Mouse (Mus musculus): ENCODE results near the gene Mogs. TPM values are rescaled to one million over a fixed set of nuclear protein-coding genes. Genes with fewer than 3 reads are reported as not detected.

Gene Mogs
- total and polyA plus RNA-seq, 3 experiments, result 150 to 209 TPM; not detected in 1

DNA sequence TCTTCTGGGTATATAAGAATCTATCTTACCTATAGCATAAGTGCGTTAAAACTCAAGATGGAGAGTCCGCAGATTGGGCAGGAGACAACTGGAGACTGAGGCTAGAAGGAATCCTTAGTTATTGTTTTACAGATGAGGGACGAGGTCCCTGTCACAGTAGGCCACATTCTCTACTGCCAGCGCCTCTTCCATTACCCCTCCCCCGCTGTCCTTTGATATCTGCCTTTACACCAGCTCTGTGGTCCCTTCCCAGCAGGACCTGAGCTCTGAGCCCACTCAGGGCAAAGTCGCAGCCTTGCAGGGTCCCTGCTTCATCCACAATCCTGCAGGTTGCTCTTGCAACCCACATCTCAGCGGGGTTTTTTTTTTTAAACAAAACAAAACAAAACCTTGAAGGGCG, 47.1 kb upstream of the Mogs start:
- no peaks in the 10 kb centered on the region for H3K4me1 ChIP-seq (ENCODE audit: control insufficient read depth in 1 of 2, insufficient read depth in 2 of 2, low read length in 2 of 2)

DNA sequence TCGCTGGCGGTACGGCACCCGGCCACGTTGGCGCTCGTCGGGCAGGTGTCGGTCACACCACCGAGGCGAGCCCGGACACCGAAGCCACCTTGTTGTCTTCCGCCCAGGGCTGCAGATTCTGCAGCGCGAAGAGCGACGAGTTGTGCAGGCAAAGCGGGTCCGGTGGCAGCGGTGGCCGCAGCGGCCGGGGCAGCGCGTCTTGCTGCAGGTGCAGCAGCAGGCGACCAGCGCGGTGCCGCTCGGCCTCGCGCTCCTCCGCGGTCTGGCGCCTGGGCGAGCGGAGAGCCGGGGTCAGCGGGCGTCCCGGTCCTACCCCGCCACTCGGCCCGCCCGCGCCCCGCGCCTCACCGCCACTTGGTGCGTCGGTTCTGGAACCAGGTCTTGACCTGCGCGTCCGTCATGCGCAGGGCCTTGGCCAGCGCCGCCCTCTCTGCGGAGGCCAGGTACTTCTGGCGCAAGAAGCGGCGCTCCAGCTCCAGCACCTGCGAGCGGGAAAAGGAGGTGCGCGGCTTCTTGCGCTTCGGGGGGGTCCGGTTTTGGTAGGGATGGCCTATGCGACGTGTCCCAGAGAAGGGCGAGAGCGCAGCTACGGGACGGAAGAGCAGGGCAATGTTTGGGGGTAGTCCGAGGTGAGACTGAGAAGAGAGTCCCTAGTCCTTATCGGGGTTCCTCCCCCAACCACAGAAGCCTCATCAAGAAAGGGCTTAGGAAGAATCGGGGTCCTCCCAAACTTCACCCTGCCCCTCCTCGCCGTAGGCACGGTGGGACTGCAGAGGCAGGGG, 46.4 kb upstream of the Mogs start:
- Histone ChIP-seq H3K27me3 (ENCODE audit: control insufficient read depth in 1 of 2, insufficient read depth in 2 of 2, low read length in 2 of 2) (no peaks in the 10 kb centered on the region), H3K9me3 (replicated peaks; ENCODE audit: insufficient read depth, low read length) (no peaks in the 10 kb centered on the region), H3K4me3 (ENCODE audit: control insufficient read depth in 1 of 2, insufficient read depth in 1 of 2, low read depth in 2 of 2, low read length in 2 of 2) (no peak overlapping the region), H3K4me1 (ENCODE audit: control insufficient read depth in 1 of 2, insufficient read depth in 2 of 2, low read length in 2 of 2) (no peaks in the 10 kb centered on the region), H3K27ac (ENCODE audit: control insufficient read depth, low read depth, low read length) (no peak overlapping the region), H3K9ac (ENCODE audit: control insufficient read depth, low read depth, low read length, poor library complexity, severe bottlenecking) (no peak overlapping the region), H3K79me2 (ENCODE audit: control insufficient read depth, insufficient read depth, low read length, poor library complexity) (no peaks in the 10 kb centered on the region), H3K36me3 (ENCODE audit: control insufficient read depth in 1 of 2, insufficient read depth in 2 of 2, low read length in 2 of 2) (no peaks in the 10 kb centered on the region)
- no peak for DNase-seq (ENCODE audit: low read depth, low spot score)
- no peak for TF ChIP-seq RCOR1 (IDR thresholded peaks at IDR 0.05; ENCODE audit: low read depth, low read length)
- no peak for TF ChIP-seq POLR2A (IDR thresholded peaks at IDR 0.05; ENCODE audit: control insufficient read depth in 1 of 2, insufficient read depth in 1 of 2, low read depth in 1 of 2, low read length in 2 of 2, poor library complexity in 1 of 2)
- no peak for TF ChIP-seq ZMIZ1 (IDR thresholded peaks at IDR 0.05; ENCODE audit: low read depth, low read length)
- TF ChIP-seq MEF2A (IDR thresholded peaks at IDR 0.05; ENCODE audit: extremely low read depth, insufficient replicate concordance, low read depth, low read length, poor library complexity, severe bottlenecking), result no peak
- no peak for TF ChIP-seq HCFC1 (IDR thresholded peaks at IDR 0.05; ENCODE audit: low read depth, low read length)
- TF ChIP-seq MAZ (IDR thresholded peaks at IDR 0.05; ENCODE audit: low read depth, low read length), result no peak
- no peak for TF ChIP-seq UBTF (IDR thresholded peaks at IDR 0.05; ENCODE audit: borderline replicate concordance, insufficient read depth, low read depth, low read length)

More for the DNA sequence above, 47.1 kb upstream of the Mogs start:
- Histone ChIP-seq H3K9ac (ENCODE audit: control insufficient read depth, low read depth, low read length, poor library complexity, severe bottlenecking) (no peak overlapping the region), H3K79me2 (ENCODE audit: control insufficient read depth, insufficient read depth, low read length, poor library complexity) (no peaks in the 10 kb centered on the region), H3K9me3 (replicated peaks; ENCODE audit: insufficient read depth, low read length) (no peaks in the 10 kb centered on the region), H3K27me3 (ENCODE audit: control insufficient read depth in 1 of 2, insufficient read depth in 2 of 2, low read length in 2 of 2) (no peaks in the 10 kb centered on the region), H3K36me3 (ENCODE audit: control insufficient read depth in 1 of 2, insufficient read depth in 2 of 2, low read length in 2 of 2) (no peaks in the 10 kb centered on the region), H3K27ac (ENCODE audit: control insufficient read depth, low read depth, low read length) (no peak overlapping the region), H3K4me3 (ENCODE audit: control insufficient read depth in 1 of 2, insufficient read depth in 1 of 2, low read depth in 2 of 2, low read length in 2 of 2) (no peak overlapping the region)
- DNase-seq (ENCODE audit: low read depth, low spot score), result no peak
- TF ChIP-seq SMC3 (IDR thresholded peaks at IDR 0.05; ENCODE audit: low read depth, low read length), result no peak
- no peak for TF ChIP-seq ZKSCAN1 (IDR thresholded peaks at IDR 0.05; ENCODE audit: low read depth, low read length)
- no peak for TF ChIP-seq TBP (IDR thresholded peaks at IDR 0.05; ENCODE audit: low read depth, low read length)

DNA sequence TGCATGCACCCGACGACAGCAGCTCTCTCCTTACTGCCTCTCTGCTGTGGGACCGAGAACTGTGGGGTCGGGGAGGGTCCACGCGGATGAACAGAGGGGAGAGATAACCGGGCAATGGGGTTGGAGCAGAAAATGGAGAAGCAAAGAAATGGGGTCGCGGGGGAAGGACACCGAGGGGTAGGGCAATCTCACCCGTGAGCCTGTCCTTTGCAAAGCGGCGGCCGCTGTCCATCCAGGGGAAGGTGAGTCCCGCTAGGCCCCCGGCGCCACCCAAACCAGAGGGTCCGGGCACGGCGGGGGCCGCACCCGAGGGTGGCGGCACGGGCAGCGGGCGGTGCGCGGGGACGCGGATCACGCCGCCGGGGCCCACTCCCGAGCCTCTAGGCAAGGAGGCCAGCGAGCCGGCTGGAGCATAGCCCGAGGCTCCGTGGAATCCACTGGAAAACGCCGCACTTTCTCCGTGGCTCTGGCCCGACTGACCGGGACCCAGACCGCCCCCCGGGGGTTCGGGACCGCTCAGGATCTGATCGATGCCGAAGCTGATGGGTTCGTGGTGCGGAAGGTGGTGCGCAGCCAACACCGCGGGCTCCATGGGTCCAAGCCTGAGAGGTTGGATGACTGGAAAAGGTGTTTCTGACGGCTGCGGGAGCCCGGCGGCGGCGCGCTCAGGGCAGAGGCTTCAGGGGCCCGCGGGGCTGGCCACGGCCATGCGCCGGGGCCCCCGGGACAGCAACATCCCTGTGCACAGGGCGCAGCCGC, 45.6 kb upstream of the Mogs start:
- no peak overlapping the region for H3K4me3 ChIP-seq (ENCODE audit: control insufficient read depth in 1 of 2, insufficient read depth in 1 of 2, low read depth in 2 of 2, low read length in 2 of 2)

More for the DNA sequence above, 45.6 kb upstream of the Mogs start:
- H3K27me3 ChIP-seq (ENCODE audit: control insufficient read depth in 1 of 2, insufficient read depth in 2 of 2, low read length in 2 of 2), result no peaks in the 10 kb centered on the region
- H3K79me2 ChIP-seq (ENCODE audit: control insufficient read depth, insufficient read depth, low read length, poor library complexity), result no peaks in the 10 kb centered on the region
- H3K36me3 ChIP-seq (ENCODE audit: control insufficient read depth in 1 of 2, insufficient read depth in 2 of 2, low read length in 2 of 2), result no peaks in the 10 kb centered on the region
- no peak for DNase-seq (ENCODE audit: low read depth, low spot score)
- H3K4me1 ChIP-seq (ENCODE audit: control insufficient read depth in 1 of 2, insufficient read depth in 2 of 2, low read length in 2 of 2), result no peaks in the 10 kb centered on the region
- no peak overlapping the region for H3K27ac ChIP-seq (ENCODE audit: control insufficient read depth, low read depth, low read length)
- H3K9ac ChIP-seq (ENCODE audit: control insufficient read depth, low read depth, low read length, poor library complexity, severe bottlenecking), result no peak overlapping the region
- no peaks in the 10 kb centered on the region for H3K9me3 ChIP-seq (replicated peaks; ENCODE audit: insufficient read depth, low read length)
- TF ChIP-seq ZNF384 (IDR thresholded peaks at IDR 0.05; ENCODE audit: low read depth, low read length) (no peak), USF1 (IDR thresholded peaks at IDR 0.05; ENCODE audit: low read depth, low read length) (no peak), USF2 (IDR thresholded peaks at IDR 0.05; ENCODE audit: borderline replicate concordance in 1 of 2, insufficient read depth in 1 of 2, low read depth in 1 of 2, low read length in 2 of 2) (no peak), MYB (IDR thresholded peaks at IDR 0.05; ENCODE audit: low read depth, low read length) (no peak)

Data from MEL (cell line).